Mouse (Mus musculus) left cerebral cortex, adult 8-10 months (tissue): ENCODE results near the gene Aes. TPM values are rescaled to one million over a fixed set of nuclear protein-coding genes. Genes with fewer than 3 reads are reported as not detected.

ENCODE experiments used
- DNase-seq, 2 experiments: peaks; one replicate each; pipeline ENCODE4 v3.0.0; 2022; ENCODE audit warnings: low spot score in 2 of 2
- total RNA-seq, 4 experiments: library from RNA; stranded (reverse); gene quantifications; 2 replicates each; pipeline ENCODE4 v1.2.4; 2022

Aes gene
- total RNA-seq, 4 experiments from 2014 or later: 719 to 760 (median 743) TPM

DNA sequence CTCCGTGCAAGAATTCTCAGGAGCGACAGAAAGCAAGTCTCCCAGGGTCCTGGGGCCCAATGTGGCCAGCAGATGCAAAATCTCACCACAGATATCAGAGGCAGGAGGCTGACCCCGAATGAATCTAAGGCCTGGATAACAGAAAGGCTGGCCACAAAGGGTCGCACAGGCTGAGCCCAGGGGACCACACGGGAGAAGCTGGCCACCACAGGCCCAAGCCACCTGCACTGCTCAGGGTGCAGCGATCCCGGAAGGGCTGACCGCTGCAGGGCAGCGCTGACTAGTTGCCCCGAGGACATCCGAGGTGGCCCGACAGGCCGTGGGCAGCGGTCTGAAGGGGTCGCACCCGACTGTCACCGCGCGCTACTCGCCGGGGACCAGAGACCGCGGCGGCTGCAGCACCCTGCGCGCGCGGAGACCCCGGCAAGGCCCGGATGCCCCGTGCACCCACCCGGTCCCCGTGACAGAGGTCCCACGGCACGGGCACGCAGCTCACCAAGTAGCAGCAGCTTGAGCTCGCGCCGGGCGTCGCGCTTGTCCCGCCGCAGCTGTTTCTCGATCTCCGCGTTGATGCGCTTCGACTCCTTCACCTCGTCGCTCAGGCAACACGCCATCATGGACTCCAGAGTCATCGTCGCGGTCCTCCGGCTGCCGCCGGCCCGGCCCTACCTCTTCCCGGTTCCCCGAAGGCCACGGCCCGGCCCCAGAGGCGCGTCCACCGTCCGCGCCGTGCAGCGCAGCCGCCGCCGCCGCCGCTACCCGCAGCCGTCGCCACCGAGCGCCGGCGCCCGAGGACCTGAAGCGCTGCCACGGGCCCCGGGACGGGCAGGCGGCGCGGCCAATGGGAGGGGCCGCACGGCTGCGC lies 14.8 kb upstream of the Aes start:
- no peak for DNase-seq

DNA sequence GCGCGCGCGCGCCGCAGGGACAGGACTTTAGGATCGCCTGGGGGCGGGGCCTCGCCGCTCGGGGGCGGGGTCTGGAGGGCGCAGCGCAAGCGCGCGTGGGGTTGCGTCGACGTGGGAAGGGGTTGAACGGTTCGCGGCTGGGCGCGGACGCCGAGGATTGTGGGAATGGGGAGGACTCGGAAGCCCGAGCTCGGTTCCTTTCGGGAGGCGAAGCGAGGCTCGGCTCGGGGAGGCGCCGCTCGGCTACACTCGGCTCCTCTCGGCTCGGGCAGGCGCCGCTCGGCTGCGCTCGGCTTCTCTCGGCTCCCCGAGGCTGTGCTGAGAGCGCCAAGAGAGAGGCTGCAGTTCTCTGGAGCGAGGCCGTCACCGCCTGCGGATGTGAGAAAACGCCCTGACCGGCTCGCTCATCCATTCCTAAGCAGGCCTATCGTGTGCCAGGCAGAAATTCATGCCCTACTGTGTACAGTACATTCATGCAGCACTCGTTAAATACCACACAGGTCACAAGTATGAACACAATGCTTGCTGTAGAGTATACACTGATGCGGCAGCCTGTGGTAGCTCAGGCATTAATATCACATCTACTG lies 14.0 kb upstream of the Aes start, which contains the start of gene Gna11:
Gna11 (minus strand) TSS at position 30 of the 587 bp plus-strand sequence.
- peak; percentile 97 to 99 for DNase-seq

DNA sequence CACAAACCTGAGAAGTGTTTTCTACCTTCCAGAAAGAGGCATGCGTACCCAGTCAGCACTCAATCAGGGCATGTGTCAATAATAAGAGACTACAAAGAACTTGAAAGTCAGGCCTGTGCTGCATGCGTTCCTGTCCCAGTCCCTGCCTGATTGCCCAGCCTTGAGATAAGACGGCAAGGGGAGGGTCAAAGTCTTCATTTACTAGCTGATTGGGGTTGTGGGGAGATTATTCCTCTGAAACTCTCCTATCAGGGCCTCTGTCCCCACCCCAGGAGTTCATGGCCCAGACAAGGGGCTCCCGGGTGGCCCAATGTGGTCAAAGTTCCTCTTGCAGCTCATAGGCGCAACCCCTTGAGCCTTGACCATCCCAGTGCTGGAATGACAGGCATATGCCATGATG lies 13.0 kb upstream of the Aes start:
- no peak for DNase-seq

DNA sequence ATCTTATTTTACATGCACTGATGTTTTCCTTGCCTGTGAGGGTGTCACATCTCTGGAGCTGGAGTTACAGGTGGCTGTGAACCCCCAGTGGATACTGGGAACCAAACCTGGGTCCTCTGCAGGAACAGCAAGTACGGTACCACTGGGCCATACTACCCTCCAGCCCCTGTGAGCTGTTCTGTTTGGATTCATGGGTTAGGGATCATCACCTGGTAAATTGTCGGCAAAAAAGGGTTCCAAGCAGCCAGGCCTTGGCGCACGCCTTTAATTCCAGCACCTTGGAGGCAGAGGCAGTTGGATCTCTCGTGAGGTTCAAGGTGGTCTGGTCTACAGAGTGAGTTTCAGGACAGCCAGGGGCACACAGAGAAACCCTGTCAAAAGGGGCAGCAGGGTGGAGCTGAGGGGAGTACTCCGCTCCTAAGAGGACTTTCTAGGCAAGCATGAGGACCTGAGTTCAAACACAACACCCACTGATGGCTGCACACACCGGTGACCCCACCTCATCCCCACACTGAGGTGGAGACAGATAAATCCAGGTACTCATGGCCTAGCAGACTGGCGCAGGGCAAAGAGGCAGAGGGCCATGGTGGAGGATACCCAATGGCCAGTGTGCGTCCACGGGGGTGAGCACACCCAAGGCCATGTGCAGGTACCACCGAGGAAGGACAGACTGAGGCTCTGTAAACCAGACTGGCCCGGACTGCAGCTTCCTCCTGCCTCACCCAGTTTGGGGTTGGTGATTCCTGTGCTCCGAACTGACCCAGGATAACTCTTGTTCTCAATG lies 12.3 kb upstream of the Aes start:
- DNase-seq: no peak

DNA sequence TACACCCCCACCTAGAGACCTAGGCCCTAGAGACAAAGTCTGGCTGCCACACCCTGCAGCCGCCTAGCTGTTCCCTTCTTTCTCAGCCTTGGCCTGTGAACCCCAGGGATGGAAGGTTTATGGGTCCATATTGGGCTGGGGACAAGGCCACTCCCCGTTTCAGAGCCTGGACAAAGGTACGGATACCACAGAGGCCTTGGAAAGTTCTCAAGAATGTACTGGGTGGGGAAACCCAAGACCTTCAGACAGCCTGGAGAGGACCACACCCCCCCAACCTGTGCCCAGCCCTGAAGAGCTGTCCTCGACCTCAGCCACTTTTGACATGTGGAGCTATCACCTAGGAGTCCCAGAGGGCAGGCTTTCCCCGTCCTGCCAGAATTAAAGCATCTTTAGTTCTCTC lies 10.3 kb upstream of the Aes start:
- no peak for DNase-seq

DNA sequence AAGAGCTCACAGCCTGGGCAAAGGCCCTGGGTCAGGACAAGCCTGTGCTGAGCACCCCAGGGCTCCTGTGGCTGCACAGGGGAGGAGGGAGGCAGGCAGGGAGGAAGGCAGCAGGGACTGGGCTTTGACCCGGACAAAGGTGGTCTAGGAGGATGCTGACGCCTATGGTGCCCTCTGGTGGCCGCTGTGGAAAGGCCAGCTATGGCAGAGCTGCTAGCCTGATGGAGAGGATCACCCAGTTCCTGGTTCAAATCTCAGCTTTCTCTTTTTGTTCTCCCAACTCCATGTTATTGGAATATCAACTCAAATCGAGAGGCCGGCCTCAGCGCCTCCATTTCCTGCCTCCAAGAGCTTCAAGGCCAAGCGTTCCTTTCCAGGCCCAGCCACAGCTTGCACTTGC lies 9.0 kb upstream of the Aes start:
- DNase-seq: no peak

DNA sequence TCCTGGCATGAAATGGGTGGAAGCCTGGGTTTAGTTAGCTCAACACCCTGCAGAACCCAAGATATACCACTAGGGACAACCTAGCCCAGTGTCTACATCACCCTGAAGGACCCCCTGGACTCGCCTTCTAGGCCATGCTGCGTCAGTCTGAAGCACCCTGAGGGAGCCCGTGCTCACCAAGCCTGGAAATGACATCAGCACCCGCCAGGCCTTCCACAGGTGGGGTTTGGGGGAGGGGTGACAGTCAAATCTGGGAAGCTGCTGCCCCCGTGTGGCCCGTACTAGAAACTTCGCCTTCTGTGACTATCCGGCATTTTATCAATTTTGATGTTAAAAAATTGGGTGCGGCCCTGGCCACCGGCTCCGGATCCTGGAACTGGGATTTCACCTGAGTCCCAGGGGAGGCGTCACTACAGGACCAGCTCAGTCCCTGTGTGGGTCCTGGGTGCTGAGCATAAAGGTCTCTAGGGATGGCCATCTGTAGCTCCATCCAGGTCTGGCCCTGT lies 7.6 kb upstream of the Aes start:
- DNase-seq: peak; percentile 51 to 85

DNA sequence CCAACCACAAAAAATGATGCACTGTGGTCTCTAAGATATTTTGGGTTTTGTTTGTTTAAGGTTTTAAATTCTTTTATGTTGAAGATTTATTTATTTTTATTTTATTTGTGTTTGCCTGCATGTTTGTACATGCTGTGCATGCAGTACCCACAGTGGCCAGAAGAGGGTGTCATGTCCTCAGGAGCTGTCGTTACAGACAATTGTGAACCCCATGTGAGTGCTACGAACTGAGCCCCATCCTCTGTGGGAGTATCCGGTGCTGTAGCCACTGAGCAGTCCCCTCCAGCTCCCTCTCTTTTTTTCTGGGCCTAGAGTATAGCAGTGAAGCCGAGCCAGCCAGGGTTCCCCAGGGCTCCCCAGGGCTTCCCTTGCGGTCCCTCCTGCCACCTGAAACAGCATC lies 6.1 kb upstream of the Aes start:
- no peak for DNase-seq

DNA sequence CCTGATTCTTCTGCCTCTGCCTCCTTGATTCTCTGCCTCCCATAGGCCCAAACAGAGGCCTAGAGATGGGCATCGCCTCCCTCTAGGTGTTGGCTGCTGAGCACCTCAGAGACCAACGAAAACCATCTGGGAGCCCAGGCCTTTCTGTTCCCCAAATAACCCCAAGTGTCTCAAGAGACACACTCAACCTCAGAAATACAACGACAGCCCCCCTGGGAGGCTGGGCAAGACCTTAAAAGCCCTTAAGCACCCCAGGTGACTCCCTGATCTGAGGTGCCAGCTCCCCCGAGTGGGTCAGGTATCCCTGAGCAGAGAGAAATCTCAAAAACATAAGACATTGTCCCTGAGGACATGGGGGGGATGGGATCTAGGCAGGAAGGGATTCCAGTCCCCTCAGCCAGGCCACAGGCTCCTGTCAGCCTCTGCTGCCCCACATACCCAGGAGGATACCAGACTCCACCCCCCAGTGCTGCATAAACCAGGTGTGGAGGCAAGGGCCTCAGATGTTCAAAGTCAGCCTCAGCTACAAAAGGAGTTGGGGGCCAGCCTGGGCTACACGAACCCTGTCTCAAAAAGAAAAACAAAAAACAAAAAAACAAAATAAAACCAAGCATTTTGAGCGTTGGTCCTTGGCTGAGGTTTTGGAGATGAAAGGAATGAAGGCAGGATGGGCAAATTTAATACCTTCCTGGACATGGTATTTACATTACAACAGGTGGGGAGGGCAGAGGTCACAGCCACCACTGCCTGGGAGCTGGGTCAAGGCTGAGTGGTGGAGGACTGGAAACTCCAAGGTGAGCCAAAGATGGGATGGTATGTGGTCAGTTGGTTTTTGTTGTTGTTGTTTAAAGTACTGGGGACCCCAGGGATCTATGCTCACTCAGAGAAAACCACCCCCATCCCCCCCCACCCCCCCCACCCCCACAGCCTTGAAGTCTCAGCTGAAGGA lies 5.2 kb upstream of the Aes start:
- DNase-seq: no peak

DNA sequence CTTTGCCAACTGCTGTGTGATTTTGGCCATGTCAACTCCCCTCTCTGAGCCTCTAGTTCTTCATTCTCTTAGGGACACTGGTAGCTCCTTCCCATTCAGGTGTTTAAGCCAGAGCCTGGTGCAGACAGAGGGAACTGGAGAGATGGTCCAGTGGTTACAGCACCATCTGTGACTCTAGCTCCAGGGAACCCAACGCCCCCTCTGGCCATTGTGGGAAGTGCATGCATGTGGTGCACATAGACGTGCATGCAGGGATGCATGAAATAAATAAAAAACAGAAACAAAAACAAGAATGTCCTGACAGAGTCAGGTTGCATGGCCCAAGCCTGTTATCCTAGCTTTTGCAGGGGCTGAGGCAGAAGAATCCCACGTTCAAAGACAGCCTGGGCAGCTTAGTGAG lies 3.0 kb upstream of the Aes start:
- no peak for DNase-seq

DNA sequence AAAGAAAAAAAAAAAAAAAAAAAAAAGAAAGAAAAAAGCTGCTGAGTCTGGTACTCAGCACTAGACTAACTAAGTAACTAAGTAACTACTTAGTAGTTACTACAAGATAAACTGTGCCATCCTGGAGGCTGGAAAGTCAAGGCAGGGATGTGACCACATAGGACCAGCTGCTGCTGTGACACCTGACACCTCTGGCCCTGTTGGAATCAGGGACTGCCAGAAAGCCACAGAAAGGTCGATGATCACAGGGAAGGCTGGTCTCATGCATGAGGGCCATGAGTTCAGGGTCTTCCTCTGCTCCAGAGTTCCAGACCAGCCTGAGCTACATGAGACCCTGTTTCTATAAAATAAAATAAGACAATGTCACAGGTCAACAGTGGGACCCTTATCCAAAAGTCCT lies 1.8 kb upstream of the Aes start:
- no peak for DNase-seq

DNA sequence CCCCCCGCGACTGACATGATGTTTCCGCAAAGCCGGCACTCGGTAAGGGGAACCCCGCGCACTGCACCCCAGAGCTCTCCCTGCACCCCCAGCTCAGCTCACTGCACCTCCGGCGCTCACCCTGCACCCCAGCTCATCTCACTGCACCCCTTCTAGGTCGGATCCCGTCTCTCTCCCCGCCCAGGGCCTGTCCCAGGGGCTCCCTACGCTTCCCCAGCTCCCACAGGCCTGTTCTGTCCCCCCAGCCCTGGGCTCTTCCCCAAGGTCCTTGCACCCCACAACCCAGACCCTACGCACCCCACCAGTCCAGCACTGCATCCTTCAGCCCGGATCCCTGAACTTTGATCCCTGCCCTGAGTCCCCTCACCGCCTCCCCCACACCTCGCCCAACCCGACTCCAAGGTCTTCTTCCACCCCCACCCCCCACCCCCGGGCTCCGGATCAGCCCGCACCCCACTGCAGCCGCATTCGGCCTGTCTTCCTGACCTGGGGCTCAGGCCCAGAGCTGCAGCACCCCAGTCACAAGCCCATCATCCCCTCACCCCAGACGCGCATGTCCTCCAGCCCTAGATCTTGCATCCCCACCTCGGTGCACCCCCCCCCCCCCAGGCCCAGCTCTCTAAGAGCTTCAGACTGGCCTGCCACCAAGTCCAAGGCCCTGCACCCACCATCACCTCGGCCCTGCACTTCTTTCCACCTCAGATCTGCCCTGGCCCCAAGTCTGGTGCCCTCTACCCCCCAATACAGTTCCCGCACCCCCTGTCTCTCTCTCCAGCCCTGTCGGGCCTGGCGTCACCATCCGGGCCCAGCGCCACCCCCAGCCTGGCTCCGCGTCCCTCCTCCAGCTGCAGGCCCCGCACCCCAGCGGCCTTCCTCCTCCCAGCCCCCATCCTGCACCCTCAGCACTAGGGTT lies 595 bp downstream of the Aes start:
- peak in 1 of 2 experiments; percentile 61 for DNase-seq

DNA sequence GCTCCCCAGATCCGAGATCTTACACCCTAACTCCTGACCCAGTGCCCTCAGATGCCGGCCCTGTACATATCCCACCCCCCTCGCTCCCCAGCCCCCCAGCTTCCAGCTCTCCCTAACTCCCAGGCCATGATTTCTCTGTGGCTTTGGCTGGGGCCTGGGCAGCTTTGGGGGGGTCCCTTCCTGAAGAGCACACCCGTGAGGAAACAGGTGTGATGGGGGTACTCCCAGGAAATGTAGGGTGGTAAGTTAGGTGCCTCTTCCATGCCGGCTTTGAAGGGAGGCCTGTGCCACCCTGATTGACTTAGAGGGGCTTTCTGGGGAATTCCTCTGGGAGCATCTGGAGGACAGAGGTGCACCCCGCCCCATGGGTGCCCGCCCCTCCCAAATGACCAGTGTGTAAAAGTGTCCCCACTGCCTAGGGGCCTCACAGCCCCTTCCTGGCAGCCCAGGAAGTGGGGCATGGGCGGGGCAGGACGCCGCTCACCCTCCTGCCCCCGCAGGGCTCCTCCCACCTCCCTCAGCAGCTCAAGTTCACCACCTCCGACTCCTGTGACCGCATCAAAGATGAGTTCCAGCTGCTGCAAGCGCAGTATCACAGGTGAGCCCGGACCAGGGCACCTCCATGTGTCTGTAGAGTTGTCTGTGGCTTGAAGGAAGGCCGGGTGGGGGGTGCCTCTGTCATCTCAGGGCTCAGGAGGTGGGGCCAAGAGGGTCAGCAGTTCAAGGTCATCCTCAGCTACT lies 1.6 kb downstream of the Aes start:
- no peak for DNase-seq

DNA sequence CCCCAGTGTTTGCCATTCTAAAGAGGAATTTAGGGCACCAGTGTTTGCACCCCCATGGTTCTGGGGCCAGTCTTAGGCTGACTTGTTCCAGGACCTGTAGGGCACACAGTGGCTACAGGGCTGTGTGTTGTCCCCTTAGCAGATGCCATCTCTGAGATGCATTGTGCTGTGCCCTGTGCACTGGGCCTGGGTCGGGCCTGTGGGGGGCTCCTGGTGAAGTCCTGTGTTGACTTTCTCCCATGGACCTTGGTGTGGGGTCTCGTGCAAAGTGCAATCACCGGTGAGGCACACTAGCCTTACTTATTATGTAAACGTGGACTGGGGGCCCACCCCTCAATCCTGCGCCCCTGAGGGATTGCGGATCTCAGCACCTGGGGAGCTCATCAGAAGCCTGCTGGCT lies 3.1 kb downstream of the Aes start:
- DNase-seq: no peak

DNA sequence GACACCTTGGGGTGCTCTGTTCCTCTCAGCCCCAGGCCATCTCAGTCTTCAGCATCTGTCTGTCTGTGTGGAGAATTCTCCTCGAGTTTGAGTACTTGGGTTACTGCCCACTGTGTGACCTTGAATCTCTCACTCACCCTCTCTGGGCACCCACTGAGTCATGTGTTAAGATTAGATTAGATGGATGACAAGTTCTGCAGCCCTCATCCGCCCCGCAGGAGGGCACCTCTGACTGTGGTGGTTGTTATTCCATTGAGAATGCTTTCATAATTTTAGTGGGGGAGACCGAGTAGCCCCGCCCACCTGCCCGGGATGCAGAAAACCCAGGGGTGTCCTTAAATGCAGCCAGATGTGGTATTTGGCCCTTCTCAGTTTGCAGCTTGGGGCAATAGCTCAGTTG lies 4.2 kb downstream of the Aes start:
- no peak for DNase-seq

DNA sequence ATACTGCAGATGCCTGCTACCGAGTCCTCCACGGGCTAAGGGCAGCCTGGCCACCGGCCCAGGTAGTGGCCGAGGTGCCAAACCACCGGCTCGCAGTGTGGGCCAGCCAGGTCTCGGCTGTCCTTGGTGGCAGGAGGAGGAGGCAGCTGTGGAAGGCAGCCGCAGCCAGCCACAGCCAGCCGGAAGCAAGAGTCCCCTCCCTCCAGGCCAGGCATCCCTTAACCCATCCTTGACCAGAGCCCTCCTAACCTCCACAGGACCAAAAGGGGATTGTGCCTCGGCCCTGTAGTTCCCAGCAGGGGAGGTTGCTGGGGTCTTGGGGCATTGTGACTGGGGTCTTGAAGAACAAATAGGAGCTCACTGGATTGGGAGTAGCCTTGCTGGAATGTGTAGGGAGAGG lies 4.9 kb downstream of the Aes start:
- DNase-seq: no peak

DNA sequence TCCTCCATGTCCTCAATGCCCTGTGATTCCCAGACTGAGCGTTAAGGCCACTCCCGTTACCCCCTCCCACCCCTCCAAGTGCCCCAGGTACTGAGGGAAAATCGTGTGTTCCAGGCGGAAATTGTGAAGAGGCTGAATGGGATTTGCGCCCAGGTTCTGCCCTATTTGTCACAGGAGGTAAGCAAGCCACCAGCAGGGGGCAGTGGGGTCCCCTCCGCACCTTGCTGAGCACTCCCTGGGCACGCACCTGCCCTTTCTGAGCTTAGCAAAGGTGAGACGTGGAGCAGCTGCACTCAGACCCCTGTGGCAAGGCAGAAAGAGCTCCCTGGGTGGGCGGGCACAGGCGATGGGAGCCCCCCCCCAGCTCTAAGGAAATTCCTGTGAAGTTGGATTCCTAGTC lies 5.4 kb downstream of the Aes start:
- DNase-seq: no peak

DNA sequence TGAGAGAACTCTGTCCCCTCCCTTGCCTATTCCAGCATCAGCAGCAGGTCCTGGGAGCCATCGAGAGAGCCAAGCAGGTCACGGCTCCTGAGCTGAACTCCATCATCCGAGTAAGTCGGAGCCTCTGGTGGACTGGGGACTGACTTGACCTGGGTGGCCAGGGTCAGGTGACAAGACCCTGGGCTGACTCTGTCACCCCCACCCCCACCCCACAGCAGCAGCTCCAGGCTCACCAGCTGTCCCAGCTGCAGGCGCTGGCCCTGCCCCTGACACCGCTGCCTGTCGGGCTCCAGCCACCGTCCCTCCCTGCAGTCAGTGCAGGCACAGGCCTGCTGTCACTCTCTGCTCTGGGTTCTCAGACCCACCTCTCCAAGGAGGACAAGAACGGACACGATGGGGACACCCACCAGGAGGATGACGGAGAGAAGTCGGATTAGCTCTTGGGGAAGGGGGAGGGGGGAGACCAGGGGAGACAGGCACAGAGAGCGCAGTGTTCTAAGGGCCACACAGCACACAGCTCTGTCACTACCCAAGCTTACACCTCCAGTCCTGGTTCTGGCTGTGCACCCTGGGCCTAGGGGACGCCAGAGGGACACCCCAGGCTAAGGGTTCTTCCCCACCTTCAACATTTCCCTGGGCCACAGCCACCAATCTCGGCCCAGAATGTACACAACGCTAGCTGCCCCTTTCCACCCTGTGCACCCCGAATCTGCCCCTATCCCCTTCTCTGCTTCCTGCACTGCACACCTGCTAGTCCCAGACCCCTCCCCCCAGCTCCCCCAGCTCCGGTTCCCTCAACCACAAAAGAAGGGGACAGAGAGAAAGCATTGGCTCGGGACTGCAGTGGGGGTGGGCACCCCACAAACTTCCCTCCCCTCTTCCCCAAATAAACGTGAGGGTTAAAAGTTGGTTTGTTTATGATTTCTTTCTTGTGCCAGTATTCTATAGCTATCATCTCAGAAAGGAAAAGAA lies 6.3 kb downstream of the Aes start:
- DNase-seq: no peak
